Mouse (Mus musculus) small intestine, adult 2 months (tissue): ENCODE measurements around the gene Acpp.

Experiments
- CTCF ChIP-seq: fragments of 200-500 bp; IDR thresholded peaks from 2 replicates; pipeline ENCODE4 v1.5.1; 2012; ENCODE audit warnings: low read depth, mild to moderate bottlenecking, control low read depth, inconsistent platforms, low read length, moderate library complexity, mixed read lengths; ENCODE audit not compliant: insufficient replicate concordance, insufficient read length; ENCODE audit errors: extremely low read depth
- POLR2A ChIP-seq: fragments of 200-500 bp; IDR thresholded peaks from 2 replicates; pipeline ENCODE4 v1.6.1; 2012; ENCODE audit warnings: low read depth, mild to moderate bottlenecking, control low read depth, inconsistent platforms, low read length, moderate library complexity

GRCm38 (mm10) chr9:104256085-104256484 is 81.5 kb downstream of the Acpp start:
- TF ChIP-seq CTCF (no peak), POLR2A (no peak)
